Mouse (Mus musculus) midbrain, embryonic 16.5 days (tissue): ENCODE measurements around the gene Dock1. TPM values are rescaled to one million over a fixed set of nuclear protein-coding genes. Genes with fewer than 3 reads are reported as not detected.

Source experiments
- ATAC-seq: fragments of 200-750 bp; cut with Nextera tagmentation; 2 replicates; pipeline ENCODE4 v1.8.0; 2017; ENCODE audit warnings: moderate TSS enrichment
- H3K27ac ChIP-seq: fragments of 300-500 bp; sonication (generic); 2 replicates; pipeline ENCODE4 v1.5.1; 2014; ENCODE audit warnings: mild to moderate bottlenecking, low read length, mixed read lengths
- H3K27me3 ChIP-seq: fragments of 300-500 bp; sonication (generic); 2 replicates; pipeline ENCODE4 v1.6.1; 2014; ENCODE audit warnings: low read depth, low read length, mixed read lengths; ENCODE audit not compliant: control insufficient read depth, insufficient read depth
- H3K36me3 ChIP-seq: fragments of 300-500 bp; sonication (generic); 2 replicates; pipeline ENCODE4 v1.6.1; 2014; ENCODE audit warnings: mild to moderate bottlenecking, low read length, moderate library complexity, mixed read lengths; ENCODE audit not compliant: control insufficient read depth, insufficient read depth
- H3K4me1 ChIP-seq: fragments of 300-500 bp; sonication (generic); 2 replicates; pipeline ENCODE4 v1.6.1; 2014; ENCODE audit warnings: mild to moderate bottlenecking, low read length, mixed read lengths; ENCODE audit not compliant: control insufficient read depth, insufficient read depth
- H3K4me2 ChIP-seq: fragments of 300-500 bp; sonication (generic); 2 replicates; pipeline ENCODE4 v1.6.1; 2014; ENCODE audit warnings: mild to moderate bottlenecking, low read length, mixed read lengths
- H3K4me3 ChIP-seq: fragments of 300-500 bp; sonication (generic); 2 replicates; pipeline ENCODE4 v1.5.1; 2014; ENCODE audit warnings: low read depth, mild to moderate bottlenecking, low read length, moderate library complexity, mixed read lengths
- H3K9ac ChIP-seq: fragments of 300-500 bp; sonication (generic); 2 replicates; pipeline ENCODE4 v1.6.1; 2014; ENCODE audit warnings: low read depth, low read length, mixed read lengths
- H3K9me3 ChIP-seq: fragments of 300-500 bp; sonication (generic); replicated peaks from 2 replicates; pipeline ENCODE4 v1.6.1; 2014; ENCODE audit warnings: mild to moderate bottlenecking, low read length, mixed read lengths; ENCODE audit not compliant: control insufficient read depth, poor library complexity, severe bottlenecking
- WGBS: fragments of 180-500 bp; shearing (Covaris S2); extraction: QIAGEN DNeasy Blood & Tissue Kit; methylation state at CpG from one replicate; pipeline ENCODE4 v1.1.7; 2014; 5-methylcytosine and 5-hydroxymethylcytosine counted together
- polyA plus RNA-seq: library from polyadenylated mRNA; unstranded; fragments of >200 nt; fragmentation: Nextera tagmentation; extraction: Ambion mirVana; gene quantifications from 2 replicates; pipeline ENCODE4 v1.2.1, GENCODE M21; 2015

Gene Dock1
- polyA plus RNA-seq, 1 experiment from 2014 or later = 5.5 TPM

- 93% methylated on average over 7 of the region's 7 CpGs for WGBS
Observed at GRCm38 (mm10) chr7:135101921-135102320, 431.5 kb downstream of the Dock1 start.

GRCm38 (mm10) chr7:135106536-135106935, 436.1 kb downstream of the Dock1 start:
- H3K36me3 ChIP-seq = no peaks in the 10 kb centered on the region
- H3K4me3 ChIP-seq = no peak overlapping the region
- H3K4me2 ChIP-seq = no peak overlapping the region
- H3K27ac ChIP-seq = no peak overlapping the region
- no peaks in the 10 kb centered on the region for H3K4me1 ChIP-seq
- no peaks in the 10 kb centered on the region for H3K27me3 ChIP-seq
- 51% methylated on average over 3 of the region's 3 CpGs for WGBS
- H3K9me3 ChIP-seq = no peaks in the 10 kb centered on the region
- ATAC-seq = no peak
- H3K9ac ChIP-seq = no peak overlapping the region

More at GRCm38 (mm10) chr7:135101921-135102320, 431.5 kb downstream of the Dock1 start:
- H3K9me3 ChIP-seq = no peaks in the 10 kb centered on the region
- H3K27me3 ChIP-seq = no peaks in the 10 kb centered on the region
- H3K36me3 ChIP-seq = no peaks in the 10 kb centered on the region
- ATAC-seq = no peak
- H3K4me1 ChIP-seq = no peaks in the 10 kb centered on the region
- no peak overlapping the region for H3K9ac ChIP-seq
- H3K4me3 ChIP-seq = no peak overlapping the region
- no peak overlapping the region for H3K4me2 ChIP-seq
- H3K27ac ChIP-seq = no peak overlapping the region

- ATAC-seq = no peak
- H3K27me3 ChIP-seq = no peaks in the 10 kb centered on the region
- 93% methylated on average over 1 of the region's 1 CpGs for WGBS
- no peaks in the 10 kb centered on the region for H3K4me1 ChIP-seq
- H3K9ac ChIP-seq = no peak overlapping the region
- H3K27ac ChIP-seq = no peak overlapping the region
- no peak overlapping the region for H3K4me2 ChIP-seq
- no peaks in the 10 kb centered on the region for H3K9me3 ChIP-seq
- peaks cover 2% of the 10 kb centered on the region; the same call in 1 of the 2 replicates for H3K36me3 ChIP-seq
- no peak overlapping the region for H3K4me3 ChIP-seq
Observed at GRCm38 (mm10) chr7:135110307-135110706, 439.9 kb downstream of the Dock1 start.

GRCm38 (mm10) chr7:135125296-135126065, 455.0 kb downstream of the Dock1 start:
- no peak for ATAC-seq
- Histone ChIP-seq H3K27ac (no peak overlapping the region), H3K9ac (no peak overlapping the region), H3K27me3 (no peaks in the 10 kb centered on the region), H3K4me1 (no peaks in the 10 kb centered on the region), H3K4me2 (no peak overlapping the region), H3K9me3 (no peaks in the 10 kb centered on the region), H3K36me3 (no peaks in the 10 kb centered on the region), H3K4me3 (no peak overlapping the region)
- 87% methylated on average over 10 of the region's 10 CpGs for WGBS

GRCm38 (mm10) chr7:135132461-135132860, 462.0 kb downstream of the Dock1 start:
- peaks cover 5% of the 10 kb centered on the region for H3K4me1 ChIP-seq
- H3K27me3 ChIP-seq = no peaks in the 10 kb centered on the region
- ATAC-seq = no peak
- H3K27ac ChIP-seq = no peak overlapping the region
- WGBS = 86% methylated on average over 4 of the region's 4 CpGs
- H3K4me3 ChIP-seq = no peak overlapping the region
- H3K9ac ChIP-seq = no peak overlapping the region
- no peaks in the 10 kb centered on the region for H3K9me3 ChIP-seq
- no peak overlapping the region for H3K4me2 ChIP-seq
- no peaks in the 10 kb centered on the region for H3K36me3 ChIP-seq

- no peak overlapping the region for H3K27ac ChIP-seq
- no peaks in the 10 kb centered on the region for H3K36me3 ChIP-seq
- H3K27me3 ChIP-seq = no peaks in the 10 kb centered on the region
- H3K4me3 ChIP-seq = no peak overlapping the region
- H3K9me3 ChIP-seq = no peaks in the 10 kb centered on the region
- ATAC-seq = no peak
- no peak overlapping the region for H3K4me2 ChIP-seq
- WGBS = 37% methylated on average over 12 of the region's 12 CpGs
- no peak overlapping the region for H3K9ac ChIP-seq
- peaks cover 10% of the 10 kb centered on the region for H3K4me1 ChIP-seq
Observed at GRCm38 (mm10) chr7:135134619-135135018, 464.2 kb downstream of the Dock1 start.

GRCm38 (mm10) chr7:135139153-135139612, 468.7 kb downstream of the Dock1 start:
- Histone ChIP-seq H3K27ac (no peak overlapping the region; the same call in 1 of the 2 replicates), H3K9me3 (no peaks in the 10 kb centered on the region)
- ATAC-seq = peak; percentile 76

GRCm38 (mm10) chr7:135144731-135145130, 474.3 kb downstream of the Dock1 start:
- Histone ChIP-seq H3K9ac (no peak overlapping the region), H3K27me3 (no peaks in the 10 kb centered on the region), H3K36me3 (no peaks in the 10 kb centered on the region), H3K4me2 (no peak overlapping the region), H3K4me1 (no peaks in the 10 kb centered on the region), H3K4me3 (no peak overlapping the region), H3K9me3 (no peaks in the 10 kb centered on the region), H3K27ac (no peak overlapping the region)
- no peak for ATAC-seq
- WGBS = 95% methylated on average over 4 of the region's 4 CpGs

More at GRCm38 (mm10) chr7:135139153-135139612, 468.7 kb downstream of the Dock1 start:
- Histone ChIP-seq H3K9ac (no peak overlapping the region), H3K4me3 (no peak overlapping the region), H3K27me3 (no peaks in the 10 kb centered on the region), H3K4me1 (peaks cover 10% of the 10 kb centered on the region), H3K36me3 (no peaks in the 10 kb centered on the region), H3K4me2 (no peak overlapping the region)
- WGBS = 7% methylated on average over 5 of the region's 5 CpGs

GRCm38 (mm10) chr7:135150926-135151325, 480.5 kb downstream of the Dock1 start:
- Histone ChIP-seq H3K4me1 (no peaks in the 10 kb centered on the region), H3K36me3 (no peaks in the 10 kb centered on the region), H3K4me2 (no peak overlapping the region), H3K27ac (no peak overlapping the region), H3K9me3 (no peaks in the 10 kb centered on the region), H3K4me3 (no peak overlapping the region), H3K9ac (no peak overlapping the region), H3K27me3 (no peaks in the 10 kb centered on the region)
- WGBS = 90% methylated on average over 2 of the region's 2 CpGs
- ATAC-seq = no peak
